Mouse (Mus musculus): ENCODE data around the gene Tm9sf1. TPM values are rescaled to one million over a fixed set of nuclear protein-coding genes. Genes with fewer than 3 reads are reported as not detected.

Tm9sf1 gene
- polyA plus RNA-seq, 1 experiment from 2014 or later = 91.1 TPM

DNA sequence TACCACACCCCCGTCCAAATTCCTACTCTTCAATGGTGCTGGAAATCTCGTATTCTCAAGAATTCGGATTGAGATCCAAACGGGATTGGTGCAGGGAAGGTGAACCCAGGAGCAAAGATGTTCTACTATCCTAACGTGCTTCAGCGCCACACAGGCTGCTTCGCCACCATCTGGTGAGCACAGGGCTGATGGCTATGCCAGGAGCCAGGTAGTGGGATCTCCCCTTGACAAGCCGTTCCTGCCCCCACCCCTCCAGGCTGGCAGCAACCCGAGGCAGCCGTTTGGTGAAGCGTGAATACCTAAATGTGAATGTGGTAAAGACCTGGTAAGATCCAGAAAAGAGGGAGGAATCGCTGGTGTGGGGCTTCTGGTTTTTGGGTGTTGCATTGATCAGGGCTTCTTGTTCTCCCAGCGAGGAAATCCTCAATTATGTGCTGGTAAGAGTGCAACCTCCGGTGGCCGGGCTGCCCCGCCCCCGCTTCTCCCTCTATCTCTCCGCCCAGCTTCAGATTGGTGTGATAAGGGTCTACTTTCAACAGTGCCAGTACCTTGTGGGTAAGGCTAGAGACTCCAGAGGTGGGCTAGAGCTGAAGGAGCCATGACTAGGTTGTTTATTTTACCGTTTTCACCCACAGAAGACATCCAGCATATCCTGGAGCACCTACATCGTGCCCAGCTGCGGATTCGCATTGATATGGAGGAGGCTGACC lies 25.0 kb downstream of the Tm9sf1 start:
- no peaks in the 10 kb centered on the region for H3K9me3 ChIP-seq (ENCODE audit: low read length)
- WGBS = 23% methylated on average over 22 of the region's 22 CpGs
- no peak for ATAC-seq
- no peaks in the 10 kb centered on the region for H3K27me3 ChIP-seq (replicated peaks; ENCODE audit: insufficient read depth, low read length)
- no peak for DNase-seq (ENCODE audit: low spot score)
- no peak for TF ChIP-seq CTCF (IDR thresholded peaks at IDR 0.05)
- no peak for TF ChIP-seq EP300 (IDR thresholded peaks at IDR 0.05)
- H3K36me3 ChIP-seq (ENCODE audit: insufficient read depth, low read length) = no peaks in the 10 kb centered on the region
- H3K4me2 ChIP-seq (replicated peaks; ENCODE audit: low read depth, low read length) = peak overlapping the region; percentile 48
- no peak overlapping the region for H3K27ac ChIP-seq (ENCODE audit: low read length)
- H3K4me1 ChIP-seq (ENCODE audit: insufficient read depth, low read depth, low read length) = no peaks in the 10 kb centered on the region; the same call in 1 of the 2 replicates
- H3K4me3 ChIP-seq (ENCODE audit: low read depth, low read length) = peak overlapping the region; percentile 17; the same call in 1 of the 2 replicates
- no peak overlapping the region for H3K9ac ChIP-seq (replicated peaks; ENCODE audit: low read depth)

DNA sequence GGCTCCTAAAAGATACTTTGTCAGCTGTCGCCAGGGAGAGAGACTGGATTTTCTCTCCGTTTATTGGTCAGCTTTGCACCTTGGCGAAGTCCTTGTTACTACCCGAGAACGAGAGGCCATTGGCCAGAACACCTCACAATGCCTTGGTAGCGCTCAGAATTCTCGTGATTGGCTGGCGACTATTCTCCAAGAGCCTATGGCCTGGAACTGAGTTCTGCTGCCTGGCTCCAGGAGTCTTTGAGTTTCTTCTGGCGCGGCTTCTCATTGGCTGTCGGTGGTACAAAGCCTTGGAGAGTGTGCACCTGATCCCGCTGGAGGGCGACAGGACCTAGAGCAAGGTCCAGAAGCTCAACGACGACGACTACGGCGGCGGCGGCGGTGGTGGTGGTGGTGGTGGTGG lies 25.8 kb downstream of the Tm9sf1 start, which contains the start of gene Rec8:
Rec8 (plus strand) TSS at position 216 of the 400 bp plus-strand sequence.
- Histone ChIP-seq H3K4me3 (ENCODE audit: low read depth, low read length) (peak within 1 kb of the TSS; percentile 17; the same call in 1 of the 2 replicates), H3K27ac (ENCODE audit: low read length) (no peak within 1 kb of the TSS), H3K9me3 (ENCODE audit: low read length) (no peaks in the 10 kb centered on the region), H3K36me3 (ENCODE audit: insufficient read depth, low read length) (no peaks in the 10 kb centered on the region), H3K9ac (replicated peaks; ENCODE audit: low read depth) (no peak within 1 kb of the TSS), H3K27me3 (replicated peaks; ENCODE audit: insufficient read depth, low read length) (no peaks in the 10 kb centered on the region), H3K4me2 (replicated peaks; ENCODE audit: low read depth, low read length) (peak within 1 kb of the TSS; percentile 48), H3K4me1 (ENCODE audit: insufficient read depth, low read depth, low read length) (no peaks in the 10 kb centered on the region; the same call in 1 of the 2 replicates)
- DNase-seq (ENCODE audit: low spot score) (peak; percentile 87), ATAC-seq (peak; percentile 91)
- no peak for TF ChIP-seq EP300 (IDR thresholded peaks at IDR 0.05)
- peak; percentile 53 for TF ChIP-seq CTCF (IDR thresholded peaks at IDR 0.05)
- 15% methylated on average over 21 of the region's 21 CpGs for WGBS

DNA sequence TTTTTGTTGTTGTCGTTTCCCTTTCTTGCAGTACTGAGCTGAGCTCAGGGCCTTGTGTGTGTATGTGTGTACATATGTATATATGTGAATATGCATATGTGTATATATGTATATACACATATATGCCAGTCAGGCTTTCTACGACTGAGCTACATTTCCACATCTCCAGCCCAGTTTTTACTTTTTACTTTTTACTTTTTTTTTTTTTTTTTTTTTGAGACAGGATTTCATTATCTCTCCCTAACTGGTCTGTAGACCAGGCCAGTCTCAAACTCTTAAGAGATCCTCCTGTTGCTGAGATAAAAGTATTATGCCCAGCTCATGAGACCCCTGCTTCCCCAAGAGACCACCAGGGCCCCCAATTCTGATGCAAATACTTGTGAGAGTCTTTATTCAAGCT lies 26.8 kb downstream of the Tm9sf1 start:
- Histone ChIP-seq H3K4me3 (ENCODE audit: low read depth, low read length) (no peak overlapping the region), H3K4me1 (ENCODE audit: insufficient read depth, low read depth, low read length) (no peaks in the 10 kb centered on the region; the same call in 1 of the 2 replicates), H3K4me2 (replicated peaks; ENCODE audit: low read depth, low read length) (no peak overlapping the region), H3K27ac (ENCODE audit: low read length) (no peak overlapping the region), H3K27me3 (replicated peaks; ENCODE audit: insufficient read depth, low read length) (no peaks in the 10 kb centered on the region), H3K9ac (replicated peaks; ENCODE audit: low read depth) (no peak overlapping the region), H3K9me3 (ENCODE audit: low read length) (no peaks in the 10 kb centered on the region), H3K36me3 (ENCODE audit: insufficient read depth, low read length) (no peaks in the 10 kb centered on the region)
- no peak for DNase-seq (ENCODE audit: low spot score)
- TF ChIP-seq EP300 (IDR thresholded peaks at IDR 0.05) (no peak), CTCF (IDR thresholded peaks at IDR 0.05) (no peak)
- WGBS = 72% methylated on average over 2 of the region's 2 CpGs
- no peak for ATAC-seq

DNA sequence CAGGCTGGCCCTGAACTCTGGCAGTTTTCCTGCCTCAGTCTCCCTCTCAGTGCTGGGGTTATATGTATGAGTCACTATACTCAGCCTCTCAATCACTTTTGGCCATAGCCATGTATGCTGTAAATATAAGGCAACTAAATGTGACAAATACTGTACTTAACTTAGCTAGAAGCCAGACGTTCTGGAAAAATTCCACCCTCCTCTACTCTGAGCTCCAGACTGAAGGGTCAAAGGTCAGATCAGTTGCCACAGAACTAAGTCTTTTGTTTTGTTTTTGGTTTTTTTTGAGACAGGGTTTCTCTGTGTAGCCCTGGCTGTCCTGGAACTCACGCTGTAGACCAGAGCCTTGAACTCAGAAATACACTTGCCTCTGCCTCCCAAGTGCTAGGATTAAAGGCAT lies 27.7 kb downstream of the Tm9sf1 start:
- no peak for TF ChIP-seq CTCF (IDR thresholded peaks at IDR 0.05)
- TF ChIP-seq EP300 (IDR thresholded peaks at IDR 0.05) = no peak
- 49% methylated on average over 2 of the region's 2 CpGs for WGBS
- no peak for ATAC-seq
- H3K4me1 ChIP-seq (ENCODE audit: insufficient read depth, low read depth, low read length) = no peaks in the 10 kb centered on the region; the same call in 1 of the 2 replicates
- DNase-seq (ENCODE audit: low spot score) = peak; percentile 61
- no peaks in the 10 kb centered on the region for H3K9me3 ChIP-seq (ENCODE audit: low read length)
- no peaks in the 10 kb centered on the region for H3K36me3 ChIP-seq (ENCODE audit: insufficient read depth, low read length)
- H3K27ac ChIP-seq (ENCODE audit: low read length) = no peak overlapping the region
- no peak overlapping the region for H3K4me3 ChIP-seq (ENCODE audit: low read depth, low read length)
- no peak overlapping the region for H3K4me2 ChIP-seq (replicated peaks; ENCODE audit: low read depth, low read length)
- H3K27me3 ChIP-seq (replicated peaks; ENCODE audit: insufficient read depth, low read length) = no peaks in the 10 kb centered on the region
- H3K9ac ChIP-seq (replicated peaks; ENCODE audit: low read depth) = no peak overlapping the region

DNA sequence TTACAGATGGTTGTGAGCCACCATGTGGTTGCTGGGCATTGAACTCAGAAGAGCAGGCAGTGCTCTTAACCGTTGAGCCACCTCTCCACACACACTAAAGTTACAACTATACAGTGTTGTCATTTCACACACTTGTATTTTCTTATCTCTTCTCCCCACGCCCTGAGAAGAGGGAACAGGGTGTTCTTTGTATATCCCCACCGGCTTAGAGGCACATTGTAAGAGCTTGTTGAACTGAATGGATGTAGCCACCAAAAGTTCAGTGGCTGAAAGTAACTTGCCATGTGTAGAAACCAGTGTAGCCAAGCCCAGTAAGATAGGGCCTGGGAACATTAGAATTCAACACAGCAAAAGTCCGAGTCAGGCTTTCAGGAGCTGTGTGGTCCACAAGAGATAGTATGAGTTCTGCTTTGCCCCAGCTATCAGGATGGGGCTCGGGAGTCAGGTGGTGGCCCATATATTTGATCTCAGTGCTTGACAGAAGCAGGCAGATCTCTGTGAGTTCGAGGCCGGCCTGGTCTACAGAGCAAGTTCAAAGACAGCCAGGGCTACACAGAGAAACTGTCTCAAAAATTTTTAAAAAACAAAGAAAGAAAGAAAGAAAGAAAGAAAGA lies 28.9 kb downstream of the Tm9sf1 start:
- Histone ChIP-seq H3K9me3 (ENCODE audit: low read length) (no peaks in the 10 kb centered on the region), H3K36me3 (ENCODE audit: insufficient read depth, low read length) (peaks cover 2% of the 10 kb centered on the region; the same call in 1 of the 2 replicates), H3K4me2 (replicated peaks; ENCODE audit: low read depth, low read length) (no peak overlapping the region), H3K4me1 (ENCODE audit: insufficient read depth, low read depth, low read length) (no peaks in the 10 kb centered on the region; the same call in 1 of the 2 replicates), H3K9ac (replicated peaks; ENCODE audit: low read depth) (no peak overlapping the region), H3K27ac (ENCODE audit: low read length) (peak overlapping the region; percentile 44; the same call in 1 of the 2 replicates), H3K27me3 (replicated peaks; ENCODE audit: insufficient read depth, low read length) (no peaks in the 10 kb centered on the region), H3K4me3 (ENCODE audit: low read depth, low read length) (no peak overlapping the region)
- TF ChIP-seq EP300 (IDR thresholded peaks at IDR 0.05) (peak; percentile 94), CTCF (IDR thresholded peaks at IDR 0.05) (no peak)
- DNase-seq (ENCODE audit: low spot score) = peak; percentile 64
- 64% methylated on average over 7 of the region's 7 CpGs for WGBS
- peak; percentile 70 for ATAC-seq

DNA sequence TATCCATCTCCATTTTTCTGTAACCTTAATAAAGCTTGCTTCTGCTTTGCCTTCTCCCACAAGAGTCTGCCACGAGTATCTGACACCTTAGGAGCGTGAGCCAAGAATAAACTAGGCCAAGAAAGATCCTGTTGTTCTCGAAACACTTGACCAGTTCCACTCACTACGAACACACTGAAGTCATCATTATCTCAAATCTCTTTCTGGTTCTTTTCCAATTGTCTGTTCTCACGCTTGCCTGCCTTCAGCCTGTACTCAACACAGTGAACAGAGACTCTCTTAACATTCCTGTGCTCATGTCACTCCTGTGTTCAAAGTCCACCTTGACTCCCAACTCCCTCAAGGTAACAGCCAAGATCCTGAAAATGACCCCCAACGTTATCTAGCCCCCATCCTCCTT lies 30.3 kb downstream of the Tm9sf1 start:
- Histone ChIP-seq H3K4me1 (ENCODE audit: insufficient read depth, low read depth, low read length) (no peaks in the 10 kb centered on the region; the same call in 1 of the 2 replicates), H3K27ac (ENCODE audit: low read length) (no peak overlapping the region), H3K4me3 (ENCODE audit: low read depth, low read length) (no peak overlapping the region), H3K27me3 (replicated peaks; ENCODE audit: insufficient read depth, low read length) (no peaks in the 10 kb centered on the region), H3K9ac (replicated peaks; ENCODE audit: low read depth) (no peak overlapping the region), H3K9me3 (ENCODE audit: low read length) (no peaks in the 10 kb centered on the region), H3K4me2 (replicated peaks; ENCODE audit: low read depth, low read length) (no peak overlapping the region), H3K36me3 (ENCODE audit: insufficient read depth, low read length) (peaks cover 15% of the 10 kb centered on the region)
- 43% methylated on average over 6 of the region's 6 CpGs for WGBS
- ATAC-seq = no peak
- no peak for DNase-seq (ENCODE audit: low spot score)
- TF ChIP-seq CTCF (IDR thresholded peaks at IDR 0.05) (no peak), EP300 (IDR thresholded peaks at IDR 0.05) (no peak)

Data from lung, postnatal 0 days (tissue).